ENCODE assay signal across 14 mouse cellular contexts in the genomic region with DNA sequence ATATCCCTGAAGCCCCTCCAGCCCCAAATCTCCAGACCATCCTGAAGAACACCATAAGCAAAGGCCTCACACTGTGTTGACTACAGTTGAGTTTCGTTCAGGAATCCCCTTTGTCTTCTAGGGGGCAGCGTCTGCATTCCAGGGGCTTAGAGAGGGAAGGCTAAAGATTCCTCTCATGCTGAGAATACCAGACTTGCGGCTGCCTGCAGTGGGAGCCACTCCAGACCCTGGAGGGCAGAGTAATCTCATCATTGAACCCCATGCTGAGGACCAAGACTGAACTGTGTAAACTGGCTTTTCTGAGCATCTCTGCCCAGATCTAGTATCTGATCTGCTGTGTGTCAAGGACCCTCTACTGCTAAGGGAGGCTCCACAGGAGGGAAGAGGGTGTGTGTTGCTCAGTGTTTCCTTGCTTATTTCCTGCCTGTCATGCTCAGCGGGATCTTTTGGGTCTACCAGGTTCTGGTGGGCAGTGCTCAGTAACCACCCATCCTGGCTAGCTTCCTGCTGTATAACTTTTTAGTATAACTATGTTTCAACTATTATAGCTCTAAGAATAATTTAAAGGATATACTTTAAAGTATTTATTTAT. TPM values are rescaled to one million over a fixed set of nuclear protein-coding genes. Genes with fewer than 3 reads are reported as not detected.
DNase-seq lines count a peak whose midpoint lies in the region; ATAC-seq and TF ChIP-seq lines count a peak whose summit lies in the region.
"Had no signal": no experiment of that assay in that cellular context is flagged by ENCODE, and none has a peak within 500 bp of the region (broad histone marks: within the 10 kb centered on the region; RNA-seq: fewer than 3 reads in every experiment).

No protein-coding gene starts in this region.

- no peaks in the 10 kb centered on the region for H3K36me3 ChIP-seq in kidney, postnatal 0 days (ENCODE audit: insufficient read depth, low read length)
- H3K36me3 ChIP-seq: hindbrain, embryonic 15.5 days had no signal

- TF ChIP-seq CTCF in kidney, postnatal 0 days (IDR thresholded peaks at IDR 0.05; ENCODE audit: low read depth): no peak; the same call in 1 of the 2 replicates

- no peak for ATAC-seq in kidney, postnatal 0 days (replicated peaks; ENCODE audit: low FRiP score, low read depth)
- ATAC-seq: activated CD4-positive, CD25-positive, alpha-beta regulatory T cell, adult 4 months had no signal

- H3K4me3 ChIP-seq in kidney, postnatal 0 days (replicated peaks; ENCODE audit: low read depth, low read length): no peak overlapping the region
- H3K4me3 ChIP-seq: hindbrain, embryonic 15.5 days had no signal

- WGBS in kidney, postnatal 0 days: 41% methylated on average over 4 of the region's 4 CpGs

- H3K9ac ChIP-seq in kidney, postnatal 0 days (ENCODE audit: low read depth, low read length): no peak overlapping the region
- H3K9ac ChIP-seq: hindbrain, embryonic 15.5 days had no signal

- H3K4me1 ChIP-seq in kidney, postnatal 0 days (replicated peaks; ENCODE audit: insufficient read depth, low read length): peaks cover 14% of the 10 kb centered on the region; the same call in 1 of the 2 replicates

- DNase-seq in heart, adult 11 months: peak; percentile 90
- no peak for DNase-seq in heart, postnatal 4 days
- no peak for DNase-seq in kidney, postnatal 0 days (ENCODE audit: low spot score)
- DNase-seq in kidney, adult 8-10 months: no peak
- peak; percentile 68 for DNase-seq in ZHBTc4 (ENCODE audit: low read depth, low spot score)
- DNase-seq in mesoderm, embryonic 11.5 days (ENCODE audit: low read depth, low spot score): peak; percentile 59
- no peak for DNase-seq in cerebellum, postnatal 36 days
- no peak for DNase-seq in right cerebral cortex, postnatal 14 days
- DNase-seq: cerebellum, postnatal 14 days; lung, postnatal 14 days; right cerebral cortex, adult 18-20 months had no signal

- no peaks in the 10 kb centered on the region for H3K27me3 ChIP-seq in kidney, postnatal 0 days (ENCODE audit: insufficient read depth, low read length)
- H3K27me3 ChIP-seq: hindbrain, embryonic 15.5 days had no signal

- no peak overlapping the region for H3K4me2 ChIP-seq in kidney, postnatal 0 days (ENCODE audit: low read length)
- H3K4me2 ChIP-seq: hindbrain, embryonic 15.5 days had no signal

- no peaks in the 10 kb centered on the region for H3K9me3 ChIP-seq in kidney, postnatal 0 days (replicated peaks; ENCODE audit: low read length)
- H3K9me3 ChIP-seq: hindbrain, embryonic 15.5 days had no signal

- peak overlapping the region; percentile 38; the same call in 1 of the 2 replicates for H3K27ac ChIP-seq in kidney, postnatal 0 days

RNA-seq across cellular contexts. Expression of a gene that starts 21.3 kb away (rescaled TPM):
- 100 to 1,000 TPM; 358 to 362 TPM for total RNA-seq in heart, postnatal 4 days (2021)
- polyA plus RNA-seq in kidney, postnatal 0 days (2015; fragmentation: Nextera tagmentation; extraction: Ambion mirVana): 446 and 479 TPM in 2 replicates

RNA-seq across cellular contexts. Expression of a gene that starts 47.5 kb away (rescaled TPM):
- total RNA-seq in heart, postnatal 4 days (2021): under 1 TPM in 1 of 2 experiments, not detected in 1; 0.09 TPM
- polyA plus RNA-seq in kidney, postnatal 0 days (2015; fragmentation: Nextera tagmentation; extraction: Ambion mirVana): 0.04 and 0.05 TPM in 2 replicates
- total RNA-seq: left cerebral cortex, postnatal 36 days had no signal
- polyA plus RNA-seq: activated CD4-positive, CD25-positive, alpha-beta regulatory T cell, adult 4 months had no signal

Comparison
In these comparisons a context has a peak if more than half of its experiments do, and no peak if none do; other contexts are left out.
1. DNase-seq: peak in heart, adult 11 months (single experiment), ZHBTc4 (single experiment) and mesoderm, embryonic 11.5 days (single experiment); none in heart, postnatal 4 days (single experiment), kidney, postnatal 0 days (single experiment), kidney, adult 8-10 months (0 of 2), cerebellum, postnatal 36 days (0 of 2) and right cerebral cortex, postnatal 14 days (single experiment).